Mouse (Mus musculus) kidney, adult 8-10 months (tissue): ENCODE results near the gene Itgae.

Source experiments
- DNase-seq, 2 experiments: peaks; one replicate each; pipeline ENCODE4 v3.0.0; 2022

Gene Itgae

GRCm38 (mm10) chr11:73148209-73148608, 57.8 kb downstream of the Itgae start:
- DNase-seq: no peak

- DNase-seq: no peak
Measured at GRCm38 (mm10) chr11:73155071-73155470, 64.7 kb downstream of the Itgae start.

GRCm38 (mm10) chr11:73159957-73160810, 69.8 kb downstream of the Itgae start, which contains the start of gene P2rx5:
P2rx5 (plus strand) TSS chr11:73160421.
- peak; percentile 54 to 64 for DNase-seq

GRCm38 (mm10) chr11:73160811-73161200, 70.4 kb downstream of the Itgae start:
- DNase-seq: peak in 1 of 2 experiments; percentile 50

- no peak for DNase-seq
Measured at GRCm38 (mm10) chr11:73161616-73162015, 71.2 kb downstream of the Itgae start.

GRCm38 (mm10) chr11:73162284-73162683, 71.9 kb downstream of the Itgae start:
- DNase-seq: peak in 1 of 2 experiments; percentile 38

- DNase-seq: peak; percentile 65 to 67
Measured at GRCm38 (mm10) chr11:73168071-73168470, 77.7 kb downstream of the Itgae start.

- peak; percentile 41 to 58 for DNase-seq
Measured at GRCm38 (mm10) chr11:73168576-73168975, 78.2 kb downstream of the Itgae start.

- peak; percentile 54 to 81 for DNase-seq
Measured at GRCm38 (mm10) chr11:73169231-73169630, 78.8 kb downstream of the Itgae start.

GRCm38 (mm10) chr11:73172186-73172585, 81.8 kb downstream of the Itgae start:
- DNase-seq: peak; percentile 93 to 94

GRCm38 (mm10) chr11:73175612-73176011, 85.2 kb downstream of the Itgae start:
- DNase-seq: peak; percentile 92 to 96

- no peak for DNase-seq
Measured at GRCm38 (mm10) chr11:73176186-73176585, 85.8 kb downstream of the Itgae start.

GRCm38 (mm10) chr11:73176608-73177508, 86.5 kb downstream of the Itgae start, which contains the start of the genes Emc6 and Tax1bp3:
Emc6 (minus strand) TSS chr11:73177037.
Tax1bp3 (plus strand) TSS chr11:73177083.
- peak; percentile 95 to 97 for DNase-seq

GRCm38 (mm10) chr11:73177509-73177875, 87.1 kb downstream of the Itgae start:
- DNase-seq: peak; percentile 75 to 80

- DNase-seq: no peak
Measured at GRCm38 (mm10) chr11:73177895-73178294, 87.5 kb downstream of the Itgae start.

GRCm38 (mm10) chr11:73185872-73186615, 95.7 kb downstream of the Itgae start:
- no peak for DNase-seq

GRCm38 (mm10) chr11:73187231-73187630, 96.8 kb downstream of the Itgae start:
- peak; percentile 31 to 64 for DNase-seq

- DNase-seq: no peak
Measured at GRCm38 (mm10) chr11:73193047-73193446, 102.7 kb downstream of the Itgae start.

GRCm38 (mm10) chr11:73194444-73194843, 104.1 kb downstream of the Itgae start:
- no peak for DNase-seq
